Mouse (Mus musculus) layer of hippocampus, adult 9-10 months (tissue): ENCODE results near the gene Mbnl1.
A peak's percentile ranks its signal among the peaks of the same experiment; 100 is the strongest.

Experiments
- DNase-seq: peaks from one replicate; pipeline ENCODE4 v3.0.0; 2022; ENCODE audit warnings: low spot score

Mbnl1 gene

GRCm38 (mm10) chr3:60569781-60570180 lies 97.2 kb downstream of the Mbnl1 start:
- DNase-seq, result no peak

- no peak for DNase-seq
These were observed 97.9 kb downstream of the Mbnl1 start for GRCm38 (mm10) chr3:60570491-60571022.

GRCm38 (mm10) chr3:60571493-60571892 lies 98.9 kb downstream of the Mbnl1 start:
- DNase-seq, result no peak

- no peak for DNase-seq
These were observed 101.6 kb downstream of the Mbnl1 start for GRCm38 (mm10) chr3:60574199-60574598.

- no peak for DNase-seq
These were observed 102.4 kb downstream of the Mbnl1 start for GRCm38 (mm10) chr3:60574849-60575524.

DNA sequence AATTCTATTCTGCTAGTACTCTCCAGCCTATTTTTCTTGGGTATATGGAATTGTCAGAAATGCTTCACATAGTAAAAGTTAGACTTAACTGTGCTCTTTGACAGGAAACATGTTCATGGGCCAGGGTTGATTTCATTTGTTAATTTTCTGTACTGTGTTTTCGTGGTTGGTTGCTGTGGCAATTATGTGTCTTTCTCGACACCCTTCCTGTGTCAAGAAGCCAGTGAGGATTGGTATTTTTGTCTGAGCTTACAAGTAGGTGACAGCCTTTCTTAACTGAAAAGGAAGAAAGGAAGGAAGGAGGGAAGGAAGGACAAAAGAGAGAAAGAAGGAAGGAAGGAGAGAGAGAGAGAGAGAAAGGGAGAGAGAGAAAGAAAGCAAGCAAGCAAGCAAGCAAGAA lies 103.3 kb downstream of the Mbnl1 start:
- DNase-seq, result no peak

DNA sequence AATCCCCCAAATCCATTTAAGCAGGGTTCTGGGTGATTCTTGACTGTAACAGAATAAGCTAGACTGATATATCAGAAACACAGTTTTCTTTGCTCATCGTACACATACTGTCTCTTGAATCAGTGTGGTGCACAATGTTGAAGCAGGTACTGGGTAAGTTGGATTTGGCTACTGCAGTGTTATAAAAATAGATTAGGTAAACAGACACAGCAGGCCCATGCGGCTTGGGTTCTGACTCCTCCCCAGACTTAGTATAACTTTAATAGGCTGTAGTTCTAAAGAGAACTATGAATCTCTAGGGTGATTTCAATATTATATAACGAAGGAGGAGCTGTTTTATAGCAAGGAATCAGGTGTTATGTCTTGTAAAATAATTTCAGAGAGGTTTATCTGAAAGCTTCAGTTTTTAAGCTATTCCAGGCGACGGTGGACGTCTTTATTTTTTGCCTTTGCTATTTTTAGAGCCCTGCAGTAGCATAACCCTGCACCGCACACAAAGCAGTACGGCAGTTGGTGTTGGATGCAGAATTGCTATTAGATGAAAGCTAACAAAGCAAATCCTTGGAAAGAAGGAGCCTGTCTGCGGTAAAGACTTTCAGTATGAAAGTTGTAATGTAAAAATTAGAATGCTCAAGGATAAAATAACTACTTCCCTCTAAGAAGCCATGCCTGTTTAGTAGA lies 103.9 kb downstream of the Mbnl1 start:
- DNase-seq, result no peak

- DNase-seq, result no peak
These were observed 107.2 kb downstream of the Mbnl1 start for GRCm38 (mm10) chr3:60579880-60580279.

DNA sequence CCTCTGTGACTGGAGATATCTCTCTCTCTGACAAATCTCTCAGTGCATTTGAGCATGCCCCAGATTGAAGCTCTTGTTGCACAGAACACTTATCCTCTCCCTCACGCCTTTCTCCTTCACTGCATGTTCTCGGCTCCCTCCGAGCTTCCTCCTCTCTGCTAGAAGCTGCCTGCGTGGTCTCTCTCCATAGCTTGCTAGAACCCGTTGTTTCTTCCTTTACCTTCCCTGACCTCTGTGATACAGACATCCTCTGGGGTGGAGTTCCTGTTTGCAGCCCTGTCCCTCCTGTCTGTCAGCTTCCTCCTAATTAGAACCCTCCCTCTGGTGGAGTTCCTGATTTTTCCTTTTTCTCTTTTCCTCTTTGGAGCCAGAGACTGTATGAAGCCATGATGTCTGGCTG lies 108.1 kb downstream of the Mbnl1 start:
- DNase-seq, result no peak

- no peak for DNase-seq
These were observed 109.5 kb downstream of the Mbnl1 start for GRCm38 (mm10) chr3:60582154-60582553.

DNA sequence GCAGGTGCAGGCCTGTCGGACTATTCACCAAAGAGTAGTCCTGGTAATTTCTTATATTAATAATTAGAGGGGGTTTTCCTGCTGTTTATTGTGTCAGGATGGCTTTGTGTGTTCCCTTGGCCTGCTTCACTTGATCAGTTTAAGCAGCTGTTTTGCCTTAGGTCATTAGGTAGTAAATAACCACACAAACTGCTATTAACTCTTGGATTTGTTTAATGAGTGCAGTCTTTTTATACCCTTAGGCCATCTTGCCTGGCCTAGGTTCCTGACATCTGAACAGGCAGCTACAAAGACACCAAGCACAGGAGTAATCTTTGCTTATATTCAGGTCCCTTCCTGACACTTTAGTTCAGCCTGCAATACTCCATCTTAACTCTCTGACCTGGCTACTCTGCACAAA lies 110.0 kb downstream of the Mbnl1 start:
- DNase-seq, result no peak

DNA sequence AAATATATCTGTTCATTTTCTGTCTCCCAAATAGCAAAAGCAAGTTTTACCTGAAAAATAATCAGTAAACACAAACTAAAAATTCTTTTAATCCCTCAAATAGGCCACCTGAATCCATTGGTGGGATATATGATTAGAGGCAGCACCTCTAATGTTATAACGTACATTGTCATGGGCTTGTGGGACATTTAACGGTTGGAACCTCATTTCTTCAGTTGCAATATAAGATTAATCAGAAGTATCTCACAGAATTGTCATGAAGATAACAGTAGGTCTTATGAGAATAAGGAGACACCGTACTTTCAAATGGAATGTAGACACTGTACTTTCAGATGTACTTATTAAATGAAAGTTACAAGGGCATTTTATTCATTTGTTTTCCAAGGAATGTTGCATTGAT lies 112.1 kb downstream of the Mbnl1 start:
- no peak for DNase-seq

GRCm38 (mm10) chr3:60586046-60586445 lies 113.4 kb downstream of the Mbnl1 start:
- no peak for DNase-seq

- DNase-seq, result no peak
These were observed 114.5 kb downstream of the Mbnl1 start for GRCm38 (mm10) chr3:60587149-60587548.

DNA sequence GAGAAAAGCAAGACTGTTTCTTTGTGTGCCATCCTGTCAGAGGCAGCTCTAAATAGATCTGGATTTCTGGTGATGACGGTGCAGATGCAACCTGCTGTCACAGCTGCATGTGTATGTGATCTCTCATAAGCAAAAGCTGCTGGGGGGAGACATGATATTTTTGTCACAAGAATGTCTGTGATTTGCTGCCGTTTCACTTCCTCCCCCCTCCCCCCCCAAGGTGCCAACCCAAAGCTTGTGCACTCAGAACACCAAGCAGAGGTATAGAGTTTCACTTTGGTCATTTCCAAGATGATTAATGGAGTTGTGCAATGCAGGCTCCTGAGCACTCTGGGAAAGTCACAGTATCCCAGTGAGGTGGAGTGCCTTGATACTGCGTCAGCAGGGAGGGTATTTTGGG lies 116.7 kb downstream of the Mbnl1 start:
- no peak for DNase-seq

- no peak for DNase-seq
These were observed 123.0 kb downstream of the Mbnl1 start for GRCm38 (mm10) chr3:60595606-60596005.

DNA sequence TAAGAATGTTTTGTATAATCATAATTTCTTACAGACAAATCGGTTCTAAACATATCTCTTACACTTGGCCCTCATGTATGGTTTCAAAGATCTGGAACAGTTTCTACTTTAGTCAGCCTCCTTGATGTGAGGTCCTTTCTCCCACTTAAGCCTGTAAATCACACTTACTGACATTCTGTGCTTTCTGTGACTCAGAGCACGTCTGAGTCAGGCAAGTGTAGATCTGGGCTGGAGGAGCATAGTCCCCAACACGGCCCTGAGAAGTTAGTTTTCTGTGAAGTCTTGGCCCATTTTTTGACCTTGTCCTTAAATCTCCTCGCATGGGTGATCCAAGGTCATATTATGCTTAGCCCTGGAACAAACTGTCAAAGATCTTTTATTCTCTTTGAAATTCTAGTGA lies 124.4 kb downstream of the Mbnl1 start:
- no peak for DNase-seq

DNA sequence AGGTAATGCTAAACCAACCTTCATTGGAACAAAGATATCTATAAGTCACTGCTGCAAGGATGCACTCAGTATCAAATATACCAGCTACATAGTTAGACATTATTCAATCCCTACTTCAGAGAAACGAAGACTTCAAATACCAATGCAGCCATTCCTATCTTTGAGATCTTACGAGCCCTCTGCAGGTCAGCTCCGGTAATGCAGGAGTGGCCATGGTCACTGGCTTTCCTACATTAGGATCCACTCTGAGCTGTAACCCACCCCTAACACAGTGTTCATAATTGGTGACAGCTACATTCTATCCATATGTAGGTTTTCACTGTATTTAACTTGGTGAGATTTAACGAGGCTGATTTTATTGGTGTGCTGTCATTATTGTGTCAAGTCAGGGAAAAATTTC lies 129.1 kb downstream of the Mbnl1 start:
- peak; percentile 88 for DNase-seq

- no peak for DNase-seq
These were observed 130.4 kb downstream of the Mbnl1 start for GRCm38 (mm10) chr3:60602923-60603549.

DNA sequence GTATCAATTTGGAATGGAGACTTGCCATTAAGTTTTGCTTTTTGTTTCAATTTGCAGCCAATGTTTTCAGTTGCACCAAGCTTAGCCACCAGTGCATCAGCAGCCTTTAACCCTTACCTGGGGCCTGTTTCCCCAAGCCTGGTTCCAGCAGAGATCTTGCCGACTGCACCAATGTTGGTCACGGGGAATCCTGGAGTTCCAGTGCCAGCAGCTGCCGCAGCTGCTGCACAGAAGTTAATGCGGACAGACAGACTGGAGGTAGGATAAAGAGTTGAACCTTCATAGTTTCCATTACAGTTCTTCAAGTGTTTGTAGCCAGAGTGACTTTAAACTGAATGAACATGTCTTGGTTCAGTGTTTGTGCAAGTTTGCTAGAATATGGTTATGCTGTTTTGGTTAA lies 131.0 kb downstream of the Mbnl1 start:
- no peak for DNase-seq

- no peak for DNase-seq
These were observed 131.6 kb downstream of the Mbnl1 start for GRCm38 (mm10) chr3:60604205-60604604.

DNA sequence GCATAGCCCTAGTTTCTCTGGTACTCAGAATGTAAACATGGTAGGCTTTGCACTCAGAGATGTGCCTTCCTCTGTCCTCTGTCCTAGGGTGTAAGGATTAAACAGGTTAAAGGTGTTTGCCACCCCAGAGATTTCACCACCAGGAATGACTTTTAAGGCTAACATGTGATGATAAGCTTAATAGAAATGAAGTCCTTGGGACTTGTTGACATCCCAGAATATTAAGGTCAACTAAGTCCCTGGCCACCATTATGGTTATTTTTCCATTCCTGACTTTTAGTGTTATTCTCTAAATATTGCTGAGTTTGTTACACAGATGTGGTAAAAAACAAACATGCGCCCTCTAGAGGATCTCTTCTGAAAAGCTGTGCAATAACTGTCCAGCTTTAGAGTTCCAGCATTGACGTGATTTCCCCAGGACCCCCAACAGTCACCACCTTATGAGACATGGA lies 136.3 kb downstream of the Mbnl1 start:
- DNase-seq, result no peak

DNA sequence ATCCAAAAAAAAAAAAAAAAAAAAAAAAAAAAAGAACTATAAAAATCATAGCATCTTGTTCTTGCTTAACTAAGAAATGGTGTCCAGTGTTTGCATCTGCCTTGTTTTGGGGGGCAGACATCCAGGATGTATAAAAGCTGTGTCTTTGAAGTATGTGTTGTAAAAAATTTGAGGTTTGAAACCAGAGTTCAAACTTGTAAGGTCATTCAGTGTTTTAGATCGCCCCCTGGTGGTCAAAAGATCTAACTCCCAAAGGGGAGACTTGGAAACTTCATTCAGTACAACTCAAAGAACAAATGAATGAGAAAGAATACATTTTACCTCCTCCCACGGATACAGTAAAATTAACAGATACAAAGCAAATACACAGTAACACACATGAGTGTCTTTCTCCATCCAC lies 139.2 kb downstream of the Mbnl1 start:
- DNase-seq, result peak; percentile 61
